Mouse (Mus musculus) brown adipose tissue, adult 24 weeks (tissue): ENCODE measurements around the gene Osbpl10. TPM values are rescaled to one million over a fixed set of nuclear protein-coding genes. Genes with fewer than 3 reads are reported as not detected.

Experiments used
- H3K27ac ChIP-seq: fragments of 200-500 bp; replicated peaks from 2 replicates; pipeline ENCODE4 v1.5.1; 2012; ENCODE audit warnings: low read depth, mild to moderate bottlenecking, low read length
- H3K4me1 ChIP-seq: fragments of 200-500 bp; 2 replicates; pipeline ENCODE4 v1.6.1; 2012; ENCODE audit warnings: low read length, mixed read lengths; ENCODE audit not compliant: control insufficient read depth, insufficient read depth, insufficient read length
- H3K4me3 ChIP-seq: fragments of 200-500 bp; 2 replicates; pipeline ENCODE4 v1.5.1; 2012; ENCODE audit warnings: low read depth, mild to moderate bottlenecking, low read length, moderate library complexity; ENCODE audit not compliant: insufficient read depth
- polyA plus RNA-seq: library from polyadenylated mRNA; stranded (reverse); fragments of >200 nt; gene quantifications from 2 replicates; pipeline ENCODE4 v1.2.4, GENCODE M21; 2012; ENCODE audit not compliant: missing spikeins, insufficient read depth, insufficient read length

The Osbpl10 gene
- polyA plus RNA-seq, 1 experiment = not detected

DNA sequence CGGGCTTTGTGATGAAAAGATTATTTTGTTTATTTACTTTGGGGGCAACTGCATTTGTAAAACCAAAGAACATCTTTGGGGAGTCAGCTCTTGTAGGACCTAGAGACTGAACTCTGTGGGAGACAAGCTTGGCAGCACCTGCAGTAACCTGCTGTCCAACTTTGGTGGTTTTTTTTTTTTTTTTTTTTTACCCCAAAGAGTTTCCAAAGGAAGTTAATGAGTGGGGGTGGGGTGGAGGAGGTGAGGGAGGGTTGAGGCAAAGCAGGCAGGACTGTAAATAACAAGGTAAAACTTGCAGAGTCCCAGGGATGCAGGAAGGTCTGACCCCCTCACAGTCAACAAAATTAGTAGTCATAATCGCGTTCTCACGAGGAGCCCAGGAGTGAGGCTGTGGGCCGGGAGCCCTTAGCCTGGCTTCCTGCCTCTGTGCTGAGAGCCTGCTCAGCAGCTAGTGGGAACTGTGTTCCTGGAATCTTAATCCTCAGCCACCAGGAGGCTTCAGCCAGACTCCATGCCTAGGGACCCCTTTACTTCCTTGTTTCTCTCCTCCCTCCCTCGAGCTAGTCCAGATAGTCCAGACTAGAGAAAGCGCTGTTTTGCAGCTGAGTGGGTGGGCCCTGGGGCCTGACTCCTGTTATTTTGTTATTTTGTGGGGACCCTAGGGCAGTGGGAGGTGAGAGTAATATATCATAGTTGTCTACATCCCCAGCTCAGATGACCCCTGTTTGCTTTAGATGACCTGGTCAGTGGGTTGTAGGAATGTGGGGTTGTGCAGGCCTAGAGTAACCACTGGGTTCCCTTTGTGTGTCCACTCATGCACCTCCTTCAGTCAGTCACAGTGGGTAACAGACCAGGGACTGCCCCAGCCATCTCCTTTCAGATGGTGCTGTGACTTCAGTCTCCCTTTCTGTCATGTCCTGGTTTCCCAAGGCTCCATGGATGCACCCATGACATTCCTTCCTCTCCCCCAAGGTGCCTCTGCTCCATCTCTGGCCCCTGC is 236.5 kb downstream of the Osbpl10 start:
- Histone ChIP-seq H3K4me1 (peaks cover 2% of the 10 kb centered on the region; the same call in 1 of the 2 replicates), H3K4me3 (no peak overlapping the region), H3K27ac (no peak overlapping the region)

DNA sequence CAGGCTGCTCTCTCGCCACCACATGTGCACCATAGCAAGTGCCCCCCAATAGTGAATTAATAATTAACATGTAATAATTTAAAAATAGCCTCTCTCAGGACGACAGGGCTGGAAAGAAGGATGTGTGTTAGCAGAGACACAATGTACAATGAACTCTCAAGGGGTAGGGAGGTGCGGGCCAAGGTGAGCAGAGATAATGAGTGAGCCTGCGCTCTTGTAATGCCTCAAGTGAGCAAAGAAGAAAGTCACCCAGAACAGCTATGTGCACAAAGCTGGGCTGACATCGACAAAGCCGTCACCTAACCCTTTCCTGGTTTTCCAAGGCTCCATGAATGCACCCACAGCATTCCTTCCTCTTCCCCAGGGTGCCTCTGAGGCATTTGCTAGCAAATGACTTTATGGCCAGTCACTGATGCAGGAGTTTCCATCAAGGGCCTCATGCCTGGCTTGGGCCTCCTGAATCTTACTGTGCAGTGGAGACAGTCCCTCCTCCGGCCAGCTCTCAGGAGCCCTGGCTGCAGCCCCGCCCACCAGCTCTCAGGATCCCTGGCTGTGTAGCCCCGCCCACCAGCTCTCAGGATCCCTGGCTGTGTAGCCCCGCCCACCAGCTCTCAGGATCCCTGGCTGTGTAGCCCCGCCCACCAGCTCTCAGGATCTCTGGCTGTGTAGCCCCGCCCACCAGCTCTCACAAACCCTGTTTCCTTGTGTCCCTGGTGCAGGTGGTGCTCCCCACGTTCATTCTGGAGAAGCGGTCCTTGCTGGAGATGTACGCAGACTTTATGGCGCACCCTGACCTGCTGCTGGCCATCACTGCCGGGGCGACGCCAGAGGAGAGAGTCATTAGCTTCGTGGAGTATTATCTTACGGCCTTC is 237.7 kb downstream of the Osbpl10 start:
- H3K27ac ChIP-seq = no peak overlapping the region
- H3K4me1 ChIP-seq = peaks cover 2% of the 10 kb centered on the region; the same call in 1 of the 2 replicates
- no peak overlapping the region for H3K4me3 ChIP-seq

DNA sequence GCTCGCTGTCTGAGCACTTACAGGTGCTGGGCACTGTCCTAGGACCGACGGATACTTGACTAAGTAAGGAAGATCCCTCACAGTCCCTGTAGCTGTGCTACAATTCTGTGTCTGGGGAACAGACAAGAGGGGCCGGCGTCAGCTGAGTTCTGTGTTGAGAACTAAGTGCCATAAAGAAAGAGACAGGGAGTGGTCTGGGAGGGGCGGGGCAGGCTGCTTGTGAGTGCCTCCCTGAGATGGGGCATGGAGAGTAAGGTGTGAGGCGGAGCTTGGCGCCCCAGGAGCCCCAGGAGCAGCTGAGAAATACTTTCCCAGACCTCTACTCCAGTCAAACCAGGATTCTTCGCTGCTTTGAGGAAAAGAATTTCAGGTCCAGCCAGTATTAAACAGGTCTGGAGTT is 239.6 kb downstream of the Osbpl10 start:
- Histone ChIP-seq H3K4me1 (peaks cover 2% of the 10 kb centered on the region; the same call in 1 of the 2 replicates), H3K27ac (no peak overlapping the region), H3K4me3 (no peak overlapping the region)

DNA sequence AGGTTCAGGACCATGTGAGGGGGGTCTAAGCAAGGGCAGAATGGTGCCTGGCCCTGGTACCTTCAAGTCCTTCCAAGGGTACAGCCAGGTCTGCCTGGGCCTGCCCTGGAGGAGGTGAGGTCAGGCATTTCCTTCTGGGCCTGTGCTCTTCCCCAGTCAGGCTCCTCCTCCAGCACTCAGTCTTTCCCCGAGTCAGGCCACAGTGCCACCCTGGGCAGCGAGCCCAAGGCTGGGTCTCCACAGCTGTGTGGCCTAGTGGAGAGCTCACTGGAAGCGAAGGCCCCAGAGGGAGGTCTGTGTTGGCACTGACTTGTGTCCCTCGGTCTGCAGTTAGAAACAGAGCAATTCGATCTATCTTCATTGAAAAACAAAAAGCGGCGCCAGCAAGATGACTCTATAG is 242.1 kb downstream of the Osbpl10 start:
- H3K4me3 ChIP-seq = no peak overlapping the region
- H3K27ac ChIP-seq = no peak overlapping the region
- H3K4me1 ChIP-seq = peaks cover 2% of the 10 kb centered on the region; the same call in 1 of the 2 replicates

DNA sequence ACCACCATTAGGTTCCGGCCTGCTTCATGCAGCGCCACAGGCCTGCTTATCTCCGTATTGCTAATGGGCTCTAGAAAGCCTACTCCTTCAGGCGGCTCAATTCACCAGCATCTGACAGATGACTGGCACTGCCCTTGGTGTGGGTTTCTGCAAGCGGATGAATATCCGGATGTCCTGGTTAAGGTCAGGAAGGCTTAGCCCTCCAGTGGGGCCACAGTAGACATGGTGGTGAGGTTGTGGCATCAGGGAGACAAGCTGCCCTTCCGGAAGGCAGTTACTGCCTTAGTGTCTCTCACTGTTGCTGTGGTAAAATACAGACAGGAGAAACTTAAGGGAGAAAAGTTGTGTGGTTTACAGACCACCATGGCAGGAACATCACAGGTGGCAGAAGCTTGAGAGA is 242.9 kb downstream of the Osbpl10 start:
- Histone ChIP-seq H3K4me3 (no peak overlapping the region), H3K27ac (no peak overlapping the region), H3K4me1 (no peaks in the 10 kb centered on the region)

DNA sequence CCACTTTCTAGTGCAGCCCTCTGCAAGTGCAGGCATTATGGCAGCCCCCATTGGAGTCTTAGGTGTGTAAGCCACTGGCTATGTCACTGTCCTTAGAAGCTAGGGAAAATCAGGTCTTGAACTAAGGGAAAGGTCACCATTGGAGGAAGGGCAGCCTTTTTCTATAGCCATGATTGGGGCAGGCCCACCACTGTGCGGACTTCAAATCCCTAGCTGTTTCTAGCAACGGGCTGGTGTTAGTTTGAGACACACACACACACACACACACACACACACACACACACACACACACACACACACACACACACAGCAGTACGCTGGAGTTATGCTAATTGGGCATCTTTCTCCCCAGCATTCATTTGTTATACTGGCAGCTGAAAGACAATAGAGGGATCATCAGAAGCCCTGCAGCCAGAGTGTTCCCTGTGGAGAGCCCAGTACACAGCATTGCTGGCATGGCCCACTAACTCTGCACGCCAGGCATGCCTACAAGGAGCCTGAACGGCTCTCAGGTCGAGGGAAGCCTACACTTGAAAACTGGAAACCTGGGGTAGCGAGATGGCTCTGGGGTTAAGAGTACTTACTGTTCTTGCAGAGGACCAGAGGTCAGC is 246.5 kb downstream of the Osbpl10 start:
- H3K4me3 ChIP-seq = no peak overlapping the region
- no peaks in the 10 kb centered on the region for H3K4me1 ChIP-seq
- no peak overlapping the region for H3K27ac ChIP-seq

DNA sequence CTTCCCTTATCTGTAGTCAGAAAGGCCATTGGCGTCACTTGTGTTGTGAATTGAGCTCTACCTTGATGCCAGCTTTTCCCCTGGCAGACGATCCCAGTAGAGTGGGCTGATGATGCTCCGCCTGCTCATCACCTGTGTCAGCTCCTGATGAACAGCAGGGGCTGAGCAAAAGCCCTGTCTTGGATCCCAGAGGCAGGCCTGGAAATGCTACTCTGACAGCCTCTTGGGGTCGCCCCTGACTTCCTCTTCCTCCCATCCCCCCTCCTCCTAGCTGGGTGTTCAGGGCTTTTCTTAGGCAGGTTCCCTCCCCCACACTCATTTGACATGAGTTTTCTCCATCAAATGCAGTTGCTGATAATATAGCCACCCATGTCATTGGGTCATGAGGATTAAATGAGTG is 250.8 kb downstream of the Osbpl10 start:
- no peak overlapping the region for H3K4me3 ChIP-seq
- no peak overlapping the region for H3K27ac ChIP-seq
- H3K4me1 ChIP-seq = no peaks in the 10 kb centered on the region

DNA sequence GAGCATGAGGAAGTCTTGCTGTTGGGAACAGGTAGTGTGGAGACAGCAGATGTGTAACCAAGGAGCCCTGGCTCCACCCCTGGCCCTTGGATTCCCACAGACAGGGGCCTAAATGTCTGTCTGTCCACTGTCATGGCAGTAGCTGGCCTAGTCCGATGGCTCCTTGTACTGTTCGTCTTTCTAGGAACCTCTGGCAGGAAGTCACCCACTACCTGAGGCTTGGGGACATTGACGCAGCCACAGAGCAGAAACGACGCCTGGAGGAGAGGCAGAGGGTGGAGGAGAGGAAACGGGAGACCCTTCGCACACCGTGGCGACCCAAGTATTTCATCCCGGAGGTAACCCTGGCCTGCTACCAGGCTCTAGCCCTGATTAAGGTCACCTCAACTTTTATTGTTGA is 251.3 kb downstream of the Osbpl10 start:
- no peaks in the 10 kb centered on the region for H3K4me1 ChIP-seq
- H3K4me3 ChIP-seq = no peak overlapping the region

DNA sequence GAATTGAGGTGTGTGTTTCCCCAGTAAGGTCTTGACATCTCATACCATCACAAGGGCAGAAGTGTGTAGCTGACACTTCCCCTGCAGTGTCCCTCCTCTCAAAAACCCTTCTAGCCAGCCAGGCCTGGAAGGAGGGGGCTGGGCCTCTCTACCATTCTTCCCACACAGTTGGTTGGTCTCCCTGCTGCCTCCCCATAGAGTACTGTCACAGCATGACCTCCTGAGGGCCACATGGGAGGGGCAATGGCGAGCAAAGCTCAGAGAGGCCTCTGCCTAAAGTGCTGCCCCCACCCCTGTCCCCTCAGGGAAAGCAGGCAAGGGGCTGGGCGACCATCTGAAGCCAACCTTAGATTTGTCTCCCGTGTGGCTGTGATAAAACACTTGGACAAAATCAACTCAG is 251.8 kb downstream of the Osbpl10 start:
- Histone ChIP-seq H3K4me1 (no peaks in the 10 kb centered on the region), H3K27ac (no peak overlapping the region), H3K4me3 (no peak overlapping the region)

More for the DNA sequence above, 251.3 kb downstream of the Osbpl10 start:
- H3K27ac ChIP-seq = no peak overlapping the region

DNA sequence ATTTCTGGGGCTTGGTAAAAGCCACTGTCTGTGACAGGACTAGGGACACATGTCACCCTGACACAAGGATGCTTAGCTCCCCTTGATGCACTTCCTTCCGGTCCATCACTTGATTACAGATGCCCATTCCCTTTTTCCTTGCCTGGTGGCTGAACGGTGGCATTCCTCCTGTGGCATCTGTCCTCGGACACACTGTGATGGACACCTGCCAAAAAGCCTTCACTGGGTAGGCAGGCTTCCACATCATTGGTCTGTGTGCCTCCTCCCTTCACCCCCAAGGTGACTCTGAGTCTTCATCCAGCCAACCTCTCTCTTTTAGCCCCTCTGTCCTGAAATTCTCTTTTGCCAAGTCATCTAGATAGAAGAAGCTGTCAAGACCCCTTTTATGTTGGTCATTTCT is 253.1 kb downstream of the Osbpl10 start:
- Histone ChIP-seq H3K4me1 (no peaks in the 10 kb centered on the region), H3K4me3 (no peak overlapping the region), H3K27ac (no peak overlapping the region)

DNA sequence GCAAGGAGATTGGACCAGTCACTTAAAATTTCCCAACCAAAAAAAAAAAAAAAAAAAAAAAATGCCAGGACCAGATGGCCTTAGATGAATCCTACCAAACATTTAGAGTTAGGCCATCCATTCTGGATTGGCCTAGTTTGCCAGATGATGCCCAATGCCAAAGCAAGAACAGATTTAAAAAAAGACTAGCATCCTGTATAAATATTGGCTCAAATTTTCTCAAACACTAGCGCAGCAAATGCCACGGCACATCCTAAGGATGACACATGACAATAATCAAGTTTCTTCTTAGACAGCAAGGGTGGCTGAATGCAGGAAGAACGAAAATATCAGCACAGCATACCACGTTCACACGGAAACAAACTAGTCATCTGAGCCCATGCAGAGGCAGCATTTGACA is 255.4 kb downstream of the Osbpl10 start:
- no peaks in the 10 kb centered on the region for H3K4me1 ChIP-seq
- H3K27ac ChIP-seq = no peak overlapping the region
- no peak overlapping the region for H3K4me3 ChIP-seq

DNA sequence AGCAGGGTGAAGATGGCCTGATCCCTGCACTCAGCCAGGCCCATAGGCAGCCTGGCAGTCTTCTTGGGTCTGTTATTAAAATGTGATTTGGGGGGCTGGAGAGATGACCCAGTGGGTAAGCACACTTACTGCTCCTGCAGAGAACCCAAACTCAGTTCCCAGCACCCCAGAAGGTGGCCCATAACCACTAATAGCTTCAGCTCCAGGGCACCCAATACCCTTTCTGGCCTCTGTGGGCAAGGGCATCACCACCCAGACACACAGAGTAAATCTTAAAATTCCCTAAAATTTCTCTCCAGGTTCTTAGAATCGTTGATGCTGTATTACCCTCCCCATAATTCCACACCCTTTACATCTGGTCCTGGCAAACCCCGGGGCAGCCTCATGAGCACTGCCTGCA is 256.2 kb downstream of the Osbpl10 start:
- no peak overlapping the region for H3K27ac ChIP-seq
- no peak overlapping the region for H3K4me3 ChIP-seq
- no peaks in the 10 kb centered on the region for H3K4me1 ChIP-seq

DNA sequence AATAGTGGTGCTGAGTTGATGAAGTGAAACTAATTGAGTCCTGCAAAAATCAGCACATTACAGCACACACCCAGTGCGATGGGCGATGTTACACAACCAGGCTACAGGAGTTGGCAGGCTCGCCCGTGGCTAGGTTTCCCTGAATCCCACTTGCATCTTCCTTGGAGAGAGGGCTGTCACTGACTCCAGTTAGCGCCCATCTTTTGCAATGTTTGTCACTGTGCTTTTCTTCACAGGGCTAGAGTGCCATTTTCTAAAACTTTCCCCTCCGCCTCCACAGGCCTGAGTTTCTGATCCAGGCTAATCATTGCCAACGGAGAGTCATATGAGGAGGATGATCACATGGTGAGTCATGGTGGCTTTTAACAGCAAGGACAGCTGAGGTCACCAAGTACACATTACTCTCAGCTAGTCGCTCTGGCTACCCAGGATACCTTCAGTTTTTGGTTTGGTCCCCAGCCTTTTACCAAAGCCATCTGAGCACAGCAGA is 258.0 kb downstream of the Osbpl10 start:
- Histone ChIP-seq H3K4me1 (no peaks in the 10 kb centered on the region), H3K4me3 (no peak overlapping the region), H3K27ac (0 out of 2 replicates have a peak overlapping the region, but pooled peaks have one; percentile 53)

DNA sequence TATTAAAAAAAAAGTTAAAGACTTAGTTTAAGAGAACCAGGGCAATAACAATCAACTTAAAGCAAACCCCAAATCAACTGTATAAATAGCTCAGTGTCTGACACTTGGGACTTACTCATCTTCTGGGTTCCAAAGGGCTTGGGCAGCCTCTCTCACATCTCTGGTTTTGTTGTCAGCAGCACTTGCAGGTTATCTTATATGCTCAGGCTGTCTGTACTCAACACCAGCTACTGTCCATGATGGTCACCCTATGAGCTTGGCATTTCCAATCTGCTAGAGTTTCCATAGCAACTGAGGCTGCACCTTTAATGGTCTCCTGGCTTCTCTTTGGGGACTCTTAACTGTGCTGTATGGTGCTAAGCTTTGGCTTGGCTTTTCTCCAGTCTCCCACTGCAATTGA is 259.6 kb downstream of the Osbpl10 start:
- Histone ChIP-seq H3K4me3 (no peak overlapping the region), H3K27ac (no peak overlapping the region), H3K4me1 (no peaks in the 10 kb centered on the region)

DNA sequence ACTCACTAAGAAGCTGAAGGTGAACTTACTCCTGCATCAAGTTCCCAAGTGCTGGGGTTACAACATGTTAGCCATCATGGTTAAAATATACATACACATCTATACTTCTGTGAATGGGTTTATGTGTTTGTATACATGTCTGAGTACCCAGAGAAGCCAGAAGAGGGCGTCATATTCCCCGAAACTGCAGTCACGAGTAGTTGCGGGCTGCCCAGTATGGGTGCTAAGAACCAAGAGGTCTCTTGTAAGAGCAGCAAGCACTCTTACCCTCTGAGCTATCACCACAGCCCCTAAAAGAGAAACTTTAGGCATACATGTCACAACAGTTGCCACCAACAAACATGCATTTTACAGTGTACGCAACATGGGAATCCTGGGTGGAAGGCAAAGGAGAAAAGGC is 261.5 kb downstream of the Osbpl10 start:
- Histone ChIP-seq H3K27ac (no peak overlapping the region), H3K4me3 (no peak overlapping the region), H3K4me1 (no peaks in the 10 kb centered on the region)
